Mouse (Mus musculus): ENCODE measurements at regions not wholly inside any gene's neighbourhood (a gene's known extent, or its start where the extent isn't known, plus 50 kb on each side); places are given as distances from the start of the nearest gene placed in this dataset.

- no peak for DNase-seq (ENCODE audit: extremely low spot score in 1 of 2, low spot score in 2 of 2)
- intact Hi-C loops (cut with DNase I): loop anchor here (10.0 kb wide), 1 partner anchor 193 kb away; no protein-coding TSS in a partner anchor
Measured at GRCm38 (mm10) chr3:47498016-47498415, 1050.0 kb upstream of the Pabpc4l start.

GRCm38 (mm10) chr3:47471286-47471685 is 1023.3 kb upstream of the Pabpc4l start:
- intact Hi-C loops (cut with DNase I): no loop called here
- no peak for DNase-seq (ENCODE audit: extremely low spot score in 1 of 2, low spot score in 2 of 2)

- no peak for DNase-seq (ENCODE audit: extremely low spot score in 1 of 2, low spot score in 2 of 2)
- intact Hi-C loops (cut with DNase I): no loop called here
Measured at GRCm38 (mm10) chr3:47469860-47470259, 1021.8 kb upstream of the Pabpc4l start.

- intact Hi-C loops (cut with DNase I): no loop called here
- no peak for DNase-seq (ENCODE audit: extremely low spot score in 1 of 2, low spot score in 2 of 2)
Measured at GRCm38 (mm10) chr3:47463556-47463955, 1015.5 kb upstream of the Pabpc4l start.

- intact Hi-C loops (cut with DNase I): no loop called here
Measured at GRCm38 (mm10) chr3:47450026-47450425, 1002.0 kb upstream of the Pabpc4l start.

GRCm38 (mm10) chr3:47440403-47440802 is 992.4 kb upstream of the Pabpc4l start:
- intact Hi-C loops (cut with DNase I): no loop called here
- no peak for DNase-seq (ENCODE audit: extremely low spot score in 1 of 2, low spot score in 2 of 2)

More at GRCm38 (mm10) chr3:47450026-47450425, 1002.0 kb upstream of the Pabpc4l start:
- DNase-seq (ENCODE audit: extremely low spot score in 1 of 2, low spot score in 2 of 2): no peak

GRCm38 (mm10) chr3:47435551-47435950 is 987.5 kb upstream of the Pabpc4l start:
- DNase-seq (ENCODE audit: extremely low spot score in 1 of 2, low spot score in 2 of 2): no peak
- intact Hi-C loops (cut with DNase I): no loop called here

- no peak for DNase-seq (ENCODE audit: extremely low spot score in 1 of 2, low spot score in 2 of 2)
- intact Hi-C loops (cut with DNase I): no loop called here
Measured at GRCm38 (mm10) chr3:47424532-47424931, 976.5 kb upstream of the Pabpc4l start.

All from left cerebral cortex, postnatal 10 days (tissue).